ENCODE assay signal across 14 mouse cellular contexts in genomic region chr19:43609458-43610330, GRCm38 (mm10). TPM values are rescaled to one million over a fixed set of nuclear protein-coding genes. Genes with fewer than 3 reads are reported as not detected.
DNase-seq lines count a peak whose midpoint lies in the region; ATAC-seq and TF ChIP-seq lines count a peak whose summit lies in the region.
"Had no signal": no experiment of that assay in that cellular context is flagged by ENCODE, and none has a peak within 500 bp of the region (broad histone marks: within the 10 kb centered on the region; RNA-seq: fewer than 3 reads in every experiment).

No protein-coding gene starts in this region.

- peaks cover 98% of the 10 kb centered on the region for H3K27me3 ChIP-seq in kidney, embryonic 15.5 days
- peaks cover 13% of the 10 kb centered on the region for H3K27me3 ChIP-seq in kidney, adult 2 months (replicated peaks; ENCODE audit: control insufficient read depth, insufficient read depth, low read length)
- H3K27me3 ChIP-seq in embryonic facial prominence, embryonic 10.5 days (replicated peaks; ENCODE audit: low read depth, poor library complexity, severe bottlenecking): peaks cover 100% of the 10 kb centered on the region
- H3K27me3 ChIP-seq in limb, embryonic 11.5 days (ENCODE audit: control insufficient read depth, insufficient read depth, low read length): peaks cover 88% of the 10 kb centered on the region

- H3K36me3 ChIP-seq in kidney, embryonic 15.5 days: no peaks in the 10 kb centered on the region
- no peaks in the 10 kb centered on the region for H3K36me3 ChIP-seq in kidney, adult 2 months (ENCODE audit: control insufficient read depth, insufficient read depth, low read length)
- no peaks in the 10 kb centered on the region for H3K36me3 ChIP-seq in embryonic facial prominence, embryonic 10.5 days (replicated peaks)
- no peaks in the 10 kb centered on the region for H3K36me3 ChIP-seq in limb, embryonic 11.5 days (ENCODE audit: control insufficient read depth, insufficient read depth, low read length)
- H3K36me3 ChIP-seq: liver, embryonic 15.5 days had no signal

- no peak for TF ChIP-seq CTCF in kidney, adult 2 months (conservative IDR thresholded peaks at IDR 0.05; ENCODE audit: insufficient read depth, insufficient read length, low read depth, low read length)

- intact Hi-C loops in left cerebral cortex, postnatal 36 days (cut with DNase I): loop anchor here (5.0 kb wide), 3 partner anchors 37 to 1628 kb away; partner anchors contain the start of genes Lbx1 and Pax2

- 2% methylated on average over 25 of the region's 25 CpGs for WGBS in kidney, embryonic 15.5 days
- WGBS in kidney, adult 2 months: 5% methylated on average over 25 of the region's 25 CpGs
- 1% methylated on average over 25 of the region's 25 CpGs for WGBS in embryonic facial prominence, embryonic 10.5 days
- WGBS in limb, embryonic 11.5 days: 1% methylated on average over 25 of the region's 25 CpGs

- H3K27ac ChIP-seq in kidney, embryonic 15.5 days: no peak overlapping the region
- H3K27ac ChIP-seq in kidney, adult 2 months (ENCODE audit: insufficient read depth, low read depth, low read length): no peak overlapping the region
- H3K27ac ChIP-seq in embryonic facial prominence, embryonic 10.5 days (replicated peaks): no peak overlapping the region
- no peak overlapping the region for H3K27ac ChIP-seq in limb, embryonic 11.5 days (replicated peaks; ENCODE audit: low read depth, low read length)
- H3K27ac ChIP-seq: left cerebral cortex, adult 2 months; liver, embryonic 15.5 days had no signal

- 0 out of 2 replicates have a peak overlapping the region, but pooled peaks have one; percentile 7 for H3K4me2 ChIP-seq in kidney, embryonic 15.5 days
- H3K4me2 ChIP-seq in limb, embryonic 11.5 days (ENCODE audit: low read depth, severe bottlenecking): no peak overlapping the region
- H3K4me2 ChIP-seq: liver, embryonic 15.5 days had no signal

- no peak overlapping the region for H3K9ac ChIP-seq in kidney, embryonic 15.5 days
- H3K9ac ChIP-seq in limb, embryonic 11.5 days (ENCODE audit: low read length): no peak overlapping the region
- H3K9ac ChIP-seq: liver, embryonic 15.5 days had no signal

- TF ChIP-seq POLR2A in kidney, adult 2 months (IDR thresholded peaks at IDR 0.05; ENCODE audit: low read depth, low read length): no peak

- ATAC-seq in kidney, embryonic 15.5 days (replicated peaks; ENCODE audit: low FRiP score): no peak
- ATAC-seq in limb, embryonic 11.5 days (ENCODE audit: insufficient number of reproducible peaks, low FRiP score, low TSS enrichment, low read depth): no peak
- ATAC-seq: inflammation-experienced regulatory T-cells, adult 6 months had no signal

- peaks cover 31% of the 10 kb centered on the region for H3K4me1 ChIP-seq in kidney, embryonic 15.5 days
- H3K4me1 ChIP-seq in kidney, adult 2 months (ENCODE audit: control insufficient read depth, insufficient read depth, low read length): no peaks in the 10 kb centered on the region
- peaks cover 32% of the 10 kb centered on the region for H3K4me1 ChIP-seq in embryonic facial prominence, embryonic 10.5 days
- H3K4me1 ChIP-seq in limb, embryonic 11.5 days (ENCODE audit: control insufficient read depth, insufficient read depth, low read length): peaks cover 12% of the 10 kb centered on the region; the same call in 1 of the 2 replicates

- no peaks in the 10 kb centered on the region for H3K9me3 ChIP-seq in kidney, embryonic 15.5 days (replicated peaks)
- no peaks in the 10 kb centered on the region for H3K9me3 ChIP-seq in embryonic facial prominence, embryonic 10.5 days
- no peaks in the 10 kb centered on the region for H3K9me3 ChIP-seq in limb, embryonic 11.5 days (ENCODE audit: control insufficient read depth, low read length)
- H3K9me3 ChIP-seq: liver, embryonic 15.5 days had no signal

- no peak for DNase-seq in kidney, adult 2 months
- DNase-seq in R1 (ENCODE audit: low read depth, low spot score): peak; percentile 34
- peak; percentile 57 for DNase-seq in embryonic facial prominence, embryonic 10.5 days (ENCODE audit: low spot score)
- DNase-seq in limb, embryonic 11.5 days (ENCODE audit: low spot score): peak; percentile 52
- no peak for DNase-seq in layer of hippocampus, adult 9-10 months (ENCODE audit: low spot score)
- no peak for DNase-seq in left cerebral cortex, postnatal 36 days (ENCODE audit: low spot score in 2 of 2)
- DNase-seq: adrenal gland, postnatal 36 days; lung, postnatal 4 days had no signal

- H3K4me3 ChIP-seq in kidney, embryonic 15.5 days (replicated peaks): no peak overlapping the region
- H3K4me3 ChIP-seq in kidney, adult 2 months (ENCODE audit: insufficient read depth, low read depth, low read length): no peak overlapping the region
- H3K4me3 ChIP-seq in embryonic facial prominence, embryonic 10.5 days: peak overlapping the region; percentile 39
- H3K4me3 ChIP-seq in limb, embryonic 11.5 days (ENCODE audit: low read depth, low read length): no peak overlapping the region
- H3K4me3 ChIP-seq: left cerebral cortex, adult 2 months; liver, embryonic 15.5 days had no signal

RNA-seq across cellular contexts. Expression of gene Nkx2-3, which starts 2.4 kb away (rescaled TPM):
- polyA plus RNA-seq in kidney, embryonic 15.5 days (2015; fragmentation: Nextera tagmentation; extraction: Ambion mirVana): 0.26 and 0.48 TPM in 2 replicates
- polyA plus RNA-seq in kidney, adult 2 months (2012; rRNA removed): not detected in 2 replicates
- polyA plus RNA-seq in embryonic facial prominence, embryonic 10.5 days (2016; fragmentation: Nextera tagmentation; extraction: Ambion mirVana): 3.7 and 4.1 TPM in 2 replicates
- polyA plus RNA-seq in limb, embryonic 11.5 days (2014; fragmentation: Nextera tagmentation; extraction: Ambion mirVana): not detected in 2 replicates
- not detected for total RNA-seq in left cerebral cortex, postnatal 36 days (2021)
- total RNA-seq: adrenal gland, postnatal 36 days; heart, postnatal 10 days; left cerebral cortex, adult 2 months had no signal
- polyA plus RNA-seq: cortical plate, adult 2 months; inflammation-experienced regulatory T-cells, adult 6 months had no signal

Comparison
In these comparisons a context has a peak if more than half of its experiments do, and no peak if none do; other contexts are left out.
1. DNase-seq: peak in R1 (single experiment), embryonic facial prominence, embryonic 10.5 days (single experiment) and limb, embryonic 11.5 days (single experiment); none in kidney, adult 2 months (single experiment), layer of hippocampus, adult 9-10 months (single experiment) and left cerebral cortex, postnatal 36 days (0 of 2).